In genomic region chr17:66065115-66065514, GRCm38 (mm10) we compare ENCODE assay signal across 27 mouse cellular contexts.
"Had no signal": no experiment of that assay in that cellular context is flagged by ENCODE, and none has a peak within 500 bp of the region (broad histone marks: within the 10 kb centered on the region; RNA-seq: fewer than 3 reads in every experiment).

No protein-coding gene starts in this region.

- H3K9me3 ChIP-seq: heart, embryonic 13.5 days; heart, embryonic 15.5 days; hindbrain, embryonic 10.5 days; hindbrain, embryonic 12.5 days; intestine, embryonic 15.5 days; limb, embryonic 10.5 days; limb, embryonic 12.5 days; liver, embryonic 13.5 days; liver, embryonic 15.5 days had no signal

- H3K27me3 ChIP-seq: heart, embryonic 13.5 days; heart, embryonic 15.5 days; hindbrain, embryonic 12.5 days; intestine, embryonic 15.5 days; limb, embryonic 12.5 days; liver, embryonic 13.5 days; liver, embryonic 15.5 days had no signal

- H3K36me3 ChIP-seq: heart, embryonic 13.5 days; heart, embryonic 15.5 days; hindbrain, embryonic 10.5 days; hindbrain, embryonic 12.5 days; intestine, embryonic 15.5 days; limb, embryonic 10.5 days; limb, embryonic 12.5 days; liver, embryonic 13.5 days; liver, embryonic 15.5 days had no signal

- H3K4me1 ChIP-seq: heart, embryonic 15.5 days; hindbrain, embryonic 10.5 days; hindbrain, embryonic 12.5 days; intestine, embryonic 15.5 days; limb, embryonic 10.5 days; limb, embryonic 12.5 days; liver, embryonic 13.5 days; liver, embryonic 15.5 days had no signal

- DNase-seq: gastrocnemius, adult 2 months; gastrocnemius, postnatal 10 days; gastrocnemius, postnatal 25 days; heart, adult 18-20 months; heart, postnatal 14 days; heart, postnatal 4 days; kidney, adult 18-20 months; kidney, adult 8-10 months; kidney, postnatal 10 days; kidney, postnatal 25 days; kidney, postnatal 4 days; liver; liver, embryonic 13.5 days; liver, postnatal 0 days had no signal

- H3K9ac ChIP-seq: heart, embryonic 13.5 days; heart, embryonic 15.5 days; hindbrain, embryonic 12.5 days; hindbrain, embryonic 14.5 days; intestine, embryonic 15.5 days; limb, embryonic 12.5 days; liver, embryonic 13.5 days; liver, embryonic 15.5 days; liver, postnatal 0 days had no signal

- H3K4me2 ChIP-seq: heart, embryonic 11.5 days; heart, embryonic 13.5 days; heart, embryonic 15.5 days; hindbrain, embryonic 12.5 days; hindbrain, embryonic 14.5 days; intestine, embryonic 15.5 days; limb, embryonic 12.5 days; liver, embryonic 11.5 days; liver, embryonic 13.5 days; liver, embryonic 15.5 days had no signal

- H3K27ac ChIP-seq: gastrocnemius, adult 2 months; heart, embryonic 13.5 days; heart, embryonic 15.5 days; hindbrain, embryonic 10.5 days; hindbrain, embryonic 12.5 days; hindbrain, embryonic 14.5 days; intestine, embryonic 15.5 days; layer of hippocampus, adult 2 months; left cerebral cortex, adult 2 months; limb, embryonic 10.5 days; limb, embryonic 12.5 days; liver, embryonic 13.5 days; liver, embryonic 15.5 days had no signal

- H3K4me3 ChIP-seq: gastrocnemius, adult 2 months; heart, embryonic 13.5 days; heart, embryonic 15.5 days; hindbrain, embryonic 10.5 days; hindbrain, embryonic 12.5 days; intestine, embryonic 15.5 days; layer of hippocampus, adult 2 months; left cerebral cortex, adult 2 months; limb, embryonic 10.5 days; limb, embryonic 12.5 days; liver, embryonic 13.5 days; liver, embryonic 15.5 days had no signal
